Mouse (Mus musculus) kidney, adult 2 months (tissue): ENCODE measurements around the gene Hmcn1.

ENCODE experiments used
- CTCF ChIP-seq: fragments of 200-500 bp; conservative IDR thresholded peaks from 2 replicates; pipeline ENCODE4 v1.5.1; 2011; ENCODE audit warnings: low read depth, mild to moderate bottlenecking, control low read depth, low read length, moderate library complexity, mixed read lengths; ENCODE audit not compliant: insufficient read depth, insufficient read length
- POLR2A ChIP-seq: fragments of 200-500 bp; IDR thresholded peaks from one replicate; pipeline ENCODE4 v1.6.1; 2011; ENCODE audit warnings: low read depth, low read length, control low read depth

DNA sequence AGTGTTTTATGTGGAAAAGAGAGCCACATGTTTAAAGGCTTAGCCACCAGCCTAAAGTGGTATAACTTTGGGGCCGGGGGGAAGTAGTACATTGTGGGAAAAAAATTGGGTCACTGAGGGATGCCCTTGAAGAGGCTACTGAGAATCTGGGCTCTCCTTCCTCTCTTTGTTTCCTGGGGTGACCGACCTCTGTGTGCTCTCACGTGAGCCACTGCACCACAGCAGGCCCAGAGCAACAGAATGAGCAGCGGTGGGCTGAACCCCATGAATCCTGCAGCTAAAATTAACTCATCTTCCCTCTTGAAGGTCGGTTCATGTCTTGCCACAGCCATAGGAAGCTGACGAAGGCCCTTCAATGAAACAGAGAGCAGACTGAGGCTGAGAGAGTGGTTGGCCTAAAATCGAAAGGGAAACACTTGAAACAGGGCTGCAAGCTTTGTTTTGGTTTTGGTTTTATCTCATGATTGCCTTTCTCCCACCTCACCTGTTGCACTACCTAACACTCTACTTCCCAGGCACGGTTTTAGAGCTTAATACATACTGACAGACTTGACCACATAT, 8.7 kb upstream of the Hmcn1 start:
- TF ChIP-seq POLR2A (no peak), CTCF (no peak)
